Mouse (Mus musculus): ENCODE measurements around the gene Tlr12. TPM values are rescaled to one million over a fixed set of nuclear protein-coding genes. Genes with fewer than 3 reads are reported as not detected.

The Tlr12 gene
- polyA plus RNA-seq, 1 experiment = 4.9 TPM

DNA sequence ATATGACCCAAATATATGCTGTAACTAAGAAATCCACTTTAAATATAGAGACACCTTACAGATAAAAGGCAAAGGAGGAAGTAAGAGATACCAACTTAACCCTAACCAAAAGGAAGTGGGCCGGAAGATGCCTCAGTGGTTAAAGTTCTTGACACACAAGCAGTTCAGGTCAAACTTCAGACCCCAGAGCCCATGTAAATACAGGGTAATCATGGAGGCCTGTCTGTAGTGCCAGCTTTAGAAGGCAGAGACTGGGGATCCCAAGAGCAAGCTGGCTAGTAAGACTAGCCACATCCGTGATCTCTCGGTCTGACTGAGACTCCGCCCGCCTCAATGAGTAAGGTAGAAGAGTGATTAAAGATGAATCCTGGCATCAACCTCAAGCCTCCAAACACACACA, 24.4 kb downstream of the Tlr12 start:
- 51% methylated on average over 5 of the region's 5 CpGs for WGBS

DNA sequence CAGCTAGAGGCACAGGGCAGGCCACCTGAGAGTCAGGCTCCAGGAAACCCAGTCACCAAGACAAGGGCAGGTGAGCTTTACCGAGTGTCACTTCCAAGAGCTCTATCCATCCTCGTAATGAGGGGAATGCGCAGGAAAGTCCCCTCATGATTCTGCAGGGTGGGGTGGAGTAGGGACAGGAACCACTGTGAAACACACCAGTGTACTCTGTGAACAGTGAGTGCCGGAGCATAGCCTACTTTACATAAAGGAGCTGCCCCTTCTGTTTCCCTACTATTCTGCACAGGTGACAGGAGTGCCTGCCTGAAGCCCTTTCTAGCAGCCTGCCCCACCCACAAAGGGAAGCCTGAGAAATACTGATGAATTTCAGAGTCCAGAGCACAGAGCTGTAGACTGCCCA, 25.1 kb downstream of the Tlr12 start:
- H3K4me3 ChIP-seq (replicated peaks; ENCODE audit: control insufficient read depth, low read depth, low read length) = no peak overlapping the region
- H3K27ac ChIP-seq (ENCODE audit: control insufficient read depth, insufficient read depth, low read depth, low read length, poor library complexity) = peak overlapping the region; percentile 81
- 69% methylated on average over 4 of the region's 4 CpGs for WGBS
- H3K4me1 ChIP-seq (ENCODE audit: control insufficient read depth, insufficient read depth, low read length) = peaks cover 5% of the 10 kb centered on the region
- TF ChIP-seq CTCF (IDR thresholded peaks at IDR 0.05; ENCODE audit: control insufficient read depth, insufficient read depth, low read length) (no peak), POLR2A (IDR thresholded peaks at IDR 0.05; ENCODE audit: borderline replicate concordance, control insufficient read depth, low read depth, low read length) (no peak)

More for the DNA sequence above, 24.4 kb downstream of the Tlr12 start:
- Histone ChIP-seq H3K4me1 (ENCODE audit: control insufficient read depth, insufficient read depth, low read length) (peaks cover 5% of the 10 kb centered on the region), H3K27ac (ENCODE audit: control insufficient read depth, insufficient read depth, low read depth, low read length, poor library complexity) (peak overlapping the region; percentile 46; the same call in 1 of the 2 replicates), H3K4me3 (replicated peaks; ENCODE audit: control insufficient read depth, low read depth, low read length) (no peak overlapping the region)
- TF ChIP-seq POLR2A (IDR thresholded peaks at IDR 0.05; ENCODE audit: borderline replicate concordance, control insufficient read depth, low read depth, low read length) (no peak), CTCF (IDR thresholded peaks at IDR 0.05; ENCODE audit: control insufficient read depth, insufficient read depth, low read length) (no peak)

DNA sequence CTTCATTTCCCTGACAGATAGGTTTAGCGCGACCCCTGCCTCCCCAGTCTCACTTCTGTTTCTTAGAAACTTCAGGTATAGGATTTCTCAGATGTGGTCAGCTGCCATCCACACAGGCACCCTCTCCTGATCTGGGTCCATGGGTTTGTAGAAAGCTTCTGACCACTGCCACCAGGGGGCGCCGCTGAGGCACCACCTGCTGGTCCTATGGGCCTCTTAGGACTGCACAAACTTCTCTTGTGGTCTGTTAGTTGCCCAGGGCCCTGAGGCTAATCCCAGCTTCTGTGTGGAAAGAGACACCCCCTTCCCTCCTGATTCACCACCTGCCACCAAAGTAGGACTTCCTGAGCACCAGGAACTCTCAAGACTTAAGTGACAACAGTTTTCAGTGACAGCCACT, 39.2 kb downstream of the Tlr12 start:
- Histone ChIP-seq H3K4me3 (replicated peaks; ENCODE audit: control insufficient read depth, low read depth, low read length) (no peak overlapping the region), H3K27ac (ENCODE audit: control insufficient read depth, insufficient read depth, low read depth, low read length, poor library complexity) (no peak overlapping the region), H3K4me1 (ENCODE audit: control insufficient read depth, insufficient read depth, low read length) (no peaks in the 10 kb centered on the region)
- 55% methylated on average over 4 of the region's 4 CpGs for WGBS
- TF ChIP-seq POLR2A (IDR thresholded peaks at IDR 0.05; ENCODE audit: borderline replicate concordance, control insufficient read depth, low read depth, low read length) (no peak), CTCF (IDR thresholded peaks at IDR 0.05; ENCODE audit: control insufficient read depth, insufficient read depth, low read length) (peak; percentile 70)

DNA sequence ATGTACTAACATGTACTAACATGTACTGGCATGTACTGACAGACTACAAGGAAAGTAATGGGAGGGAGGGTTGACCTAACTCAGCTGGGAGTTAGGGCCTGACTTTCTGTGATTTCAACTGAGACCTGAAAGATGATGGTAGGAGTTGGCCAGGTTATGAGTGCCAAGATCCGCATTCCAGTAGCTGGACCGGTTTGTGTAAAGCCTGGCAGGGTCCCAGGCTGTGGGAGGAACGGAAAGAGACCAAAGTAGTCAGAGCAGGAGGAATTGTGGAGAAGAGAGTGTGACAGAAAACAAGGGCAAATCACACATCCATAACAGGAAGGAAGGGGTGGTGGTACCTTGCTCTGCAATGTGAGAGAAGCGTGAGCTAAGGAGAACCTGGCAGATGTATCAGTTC, 42.6 kb downstream of the Tlr12 start:
- Histone ChIP-seq H3K27ac (ENCODE audit: control insufficient read depth, insufficient read depth, low read depth, low read length, poor library complexity) (no peak overlapping the region), H3K4me3 (replicated peaks; ENCODE audit: control insufficient read depth, low read depth, low read length) (no peak overlapping the region), H3K4me1 (ENCODE audit: control insufficient read depth, insufficient read depth, low read length) (no peaks in the 10 kb centered on the region)
- WGBS = 73% methylated on average over 4 of the region's 4 CpGs
- TF ChIP-seq CTCF (IDR thresholded peaks at IDR 0.05; ENCODE audit: control insufficient read depth, insufficient read depth, low read length) (no peak), POLR2A (IDR thresholded peaks at IDR 0.05; ENCODE audit: borderline replicate concordance, control insufficient read depth, low read depth, low read length) (no peak)

Other genes with a start within 250 kb of the Tlr12 start
- gene Zscan20, start 8.5 kb downstream of the Tlr12 start, polyA plus RNA-seq (2011; ENCODE audit: insufficient read depth, insufficient read length, low replicate concordance, missing spikeins) = 1.4 and 7.4 TPM in 2 replicates
- gene Phc2, start 36.1 kb upstream of the Tlr12 start, polyA plus RNA-seq (2011; ENCODE audit: insufficient read depth, insufficient read length, low replicate concordance, missing spikeins) = 22.4 and 36.8 TPM in 2 replicates
- 0.34 and 1.5 TPM in 2 replicates for gene A3galt2, start 136.7 kb upstream of the Tlr12 start, polyA plus RNA-seq (2011; ENCODE audit: insufficient read depth, insufficient read length, low replicate concordance, missing spikeins)
- gene Zfp362, start 187.4 kb upstream of the Tlr12 start, polyA plus RNA-seq (2011; ENCODE audit: insufficient read depth, insufficient read length, low replicate concordance, missing spikeins) = 10.3 and 12.1 TPM in 2 replicates